14 mouse cellular contexts compared by ENCODE assay signal in the genomic region with DNA sequence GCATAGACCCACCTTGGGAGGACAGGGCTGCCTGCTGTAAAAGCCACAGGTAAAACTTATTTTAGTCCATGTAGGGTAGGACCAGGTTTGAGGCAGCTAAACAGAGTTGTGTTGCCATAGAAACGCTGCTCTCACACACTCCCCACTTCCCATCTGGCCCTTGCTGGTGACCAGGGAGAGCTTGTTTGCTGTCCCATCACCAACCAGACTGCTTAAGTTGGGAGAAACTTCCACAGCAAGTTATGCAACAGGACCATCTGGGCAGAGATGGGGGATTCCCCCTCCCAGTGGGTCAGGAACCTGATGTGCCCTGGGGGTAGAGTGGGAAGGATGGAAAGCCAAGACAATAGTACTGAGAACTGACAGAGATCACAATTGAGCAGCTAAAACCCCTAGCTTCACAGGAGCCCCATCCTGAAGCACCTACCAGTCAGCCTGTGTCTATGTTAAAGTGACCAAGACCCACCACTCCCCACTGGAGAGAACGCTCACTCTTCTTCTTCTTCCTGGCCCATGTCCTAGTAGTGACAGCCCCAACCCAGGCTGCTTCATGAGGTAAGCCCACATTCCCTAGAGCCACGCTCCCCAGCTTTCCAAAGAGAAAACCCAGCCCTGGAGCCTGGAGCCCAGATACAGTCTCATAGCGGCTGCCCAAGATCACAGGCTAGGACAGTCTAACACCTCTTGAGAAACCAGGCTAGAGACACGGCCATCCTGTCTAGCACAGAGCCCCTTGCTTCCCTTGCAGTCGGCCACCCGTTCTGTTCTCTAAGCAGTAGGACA.
DNase-seq lines count a peak whose midpoint lies in the region; ATAC-seq and TF ChIP-seq lines count a peak whose summit lies in the region.
"Had no signal": no experiment of that assay in that cellular context is flagged by ENCODE, and none has a peak within 500 bp of the region (broad histone marks: within the 10 kb centered on the region; RNA-seq: fewer than 3 reads in every experiment).

No protein-coding gene starts in this region.

- intact Hi-C loops in gastrocnemius, adult 2 months (cut with DNase I): no loop called here
- intact Hi-C loops in gastrocnemius, postnatal 14 days (cut with DNase I; ENCODE audit: low total_unique reads): no loop called here

- H3K27ac ChIP-seq in gastrocnemius, adult 2 months: no peak overlapping the region
- H3K27ac ChIP-seq in lung, embryonic 16.5 days (ENCODE audit: low read length): no peak overlapping the region
- H3K27ac ChIP-seq: embryonic facial prominence, embryonic 10.5 days; heart, adult 2 months; midbrain, embryonic 13.5 days had no signal

- no peaks in the 10 kb centered on the region for H3K36me3 ChIP-seq in lung, embryonic 16.5 days (ENCODE audit: control insufficient read depth, insufficient read depth, low read length)
- H3K36me3 ChIP-seq: embryonic facial prominence, embryonic 10.5 days; midbrain, embryonic 13.5 days had no signal

- H3K4me3 ChIP-seq in gastrocnemius, adult 2 months: no peak overlapping the region
- no peak overlapping the region for H3K4me3 ChIP-seq in lung, embryonic 16.5 days (ENCODE audit: low read length)
- H3K4me3 ChIP-seq: embryonic facial prominence, embryonic 10.5 days; heart, adult 2 months; midbrain, embryonic 13.5 days had no signal

- no peak overlapping the region for H3K9ac ChIP-seq in lung, embryonic 16.5 days (ENCODE audit: low read length)
- H3K9ac ChIP-seq: midbrain, embryonic 13.5 days had no signal

- H3K27me3 ChIP-seq in lung, embryonic 16.5 days (ENCODE audit: control insufficient read depth, insufficient read depth, low read depth, low read length): no peaks in the 10 kb centered on the region
- H3K27me3 ChIP-seq: midbrain, embryonic 13.5 days had no signal

- peak; percentile 40 for DNase-seq in gastrocnemius, adult 2 months
- no peak for DNase-seq in gastrocnemius, postnatal 14 days
- DNase-seq in lung, postnatal 36 days: no peak
- peak; percentile 61 to 64 for DNase-seq in layer of hippocampus, adult 8-10 months (ENCODE audit: low spot score in 2 of 2)
- peak; percentile 75 for DNase-seq in telencephalon, adult 2 months (ENCODE audit: low read depth, low spot score)
- no peak for DNase-seq in retina, postnatal 1 day
- DNase-seq: cerebellum, adult 9-10 months; heart, postnatal 36 days; lung, postnatal 14 days had no signal

- WGBS in lung, embryonic 16.5 days: 71% methylated on average over 7 of the region's 7 CpGs

- TF ChIP-seq CTCF in gastrocnemius, adult 2 months (IDR thresholded peaks at IDR 0.05): no peak

- no peaks in the 10 kb centered on the region for H3K4me1 ChIP-seq in lung, embryonic 16.5 days (replicated peaks; ENCODE audit: control insufficient read depth, insufficient read depth, low read length)
- H3K4me1 ChIP-seq: embryonic facial prominence, embryonic 10.5 days had no signal

- H3K4me2 ChIP-seq in lung, embryonic 16.5 days (ENCODE audit: low read depth, low read length): no peak overlapping the region
- H3K4me2 ChIP-seq: midbrain, embryonic 13.5 days had no signal

- H3K9me3 ChIP-seq in lung, embryonic 16.5 days (ENCODE audit: control insufficient read depth, low read length): no peaks in the 10 kb centered on the region
- H3K9me3 ChIP-seq: embryonic facial prominence, embryonic 10.5 days; midbrain, embryonic 13.5 days had no signal

- ATAC-seq in lung, embryonic 16.5 days (ENCODE audit: low read depth): 0 out of 2 replicates have a peak, but pooled peaks have one; percentile 8
- ATAC-seq: intestine, postnatal 0 days; midbrain, embryonic 13.5 days had no signal

Comparison
In these comparisons a context has a peak if more than half of its experiments do, and no peak if none do; other contexts are left out.
1. DNase-seq: peak in gastrocnemius, adult 2 months (single experiment), layer of hippocampus, adult 8-10 months (2 of 2) and telencephalon, adult 2 months (single experiment); none in gastrocnemius, postnatal 14 days (single experiment), lung, postnatal 36 days (single experiment) and retina, postnatal 1 day (single experiment).